Mouse (Mus musculus) left cerebral cortex, postnatal 36 days (tissue): ENCODE measurements around the gene Plcb4. TPM values are rescaled to one million over a fixed set of nuclear protein-coding genes. Genes with fewer than 3 reads are reported as not detected.

Source experiments
- DNase-seq, 2 experiments: peaks; one replicate each; pipeline ENCODE4 v3.0.0; 2021 to 2022; ENCODE audit warnings: low spot score in 2 of 2, mixed read lengths in 1 of 2
- intact Hi-C: fragments of 180-260 bp; cut with DNase I; formaldehyde crosslinking; loops from one replicate; pipeline ENCODE4 v1.15.1; 2025
- total RNA-seq, 2 experiments: library from RNA; stranded (reverse); gene quantifications; 2 replicates each; pipeline ENCODE4 v1.2.3; 2021

The Plcb4 gene
- total RNA-seq = 10 to 100 TPM; 71.0 to 81.6 TPM

DNA sequence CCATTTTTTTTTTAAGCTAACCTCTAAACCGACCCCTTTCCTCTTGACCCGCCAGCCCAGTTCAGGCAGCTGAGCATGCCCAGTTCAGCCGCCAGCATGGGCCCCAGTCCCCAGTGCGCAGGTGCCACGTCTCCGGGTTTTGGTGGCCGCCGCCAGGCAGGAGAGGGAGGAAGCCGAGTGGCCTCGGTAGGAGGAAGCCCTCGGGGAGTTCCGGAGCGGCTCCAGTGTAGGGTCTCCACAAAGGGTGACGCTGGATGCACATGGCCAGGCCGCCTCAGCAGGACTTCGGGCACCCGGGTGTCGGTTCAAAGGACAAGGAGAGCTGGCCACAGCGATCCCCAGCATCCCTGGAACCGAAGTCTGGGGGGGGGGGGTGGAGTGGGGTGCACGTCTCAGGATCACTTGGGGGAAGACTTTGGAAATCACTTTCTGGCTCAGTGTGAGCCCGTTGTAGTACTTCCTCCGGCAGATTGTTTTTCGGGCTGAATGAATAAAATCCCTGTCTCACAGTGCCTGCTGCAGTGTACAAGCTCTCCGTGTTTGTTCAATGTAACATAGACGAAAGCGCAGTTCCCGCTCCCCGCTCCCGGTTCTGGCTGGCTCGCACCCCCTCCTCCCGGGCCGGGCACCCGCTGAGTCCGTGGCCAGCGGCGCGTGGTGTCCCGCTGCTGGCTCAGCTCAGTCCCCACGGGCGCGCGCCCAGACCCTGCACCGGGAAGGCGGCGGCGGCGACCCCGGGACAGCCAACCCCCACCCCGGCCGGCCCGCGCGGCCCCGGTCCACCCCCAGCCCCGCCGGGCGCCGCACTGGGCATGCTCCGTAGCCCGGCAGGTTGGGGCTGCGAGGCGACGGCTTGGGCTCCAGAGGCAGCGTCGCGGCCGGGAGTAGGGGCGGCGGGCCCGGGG lies at the start of gene Plcb4:
TSS of gene Plcb4 (plus strand) at position 526 of the 905 bp plus-strand sequence.
- intact Hi-C loops = loop anchor here (5.0 to 10.0 kb wide), 2 partner anchors 224 to 269 kb away; no protein-coding TSS in a partner anchor
- DNase-seq = peak; percentile 82 to 86

DNA sequence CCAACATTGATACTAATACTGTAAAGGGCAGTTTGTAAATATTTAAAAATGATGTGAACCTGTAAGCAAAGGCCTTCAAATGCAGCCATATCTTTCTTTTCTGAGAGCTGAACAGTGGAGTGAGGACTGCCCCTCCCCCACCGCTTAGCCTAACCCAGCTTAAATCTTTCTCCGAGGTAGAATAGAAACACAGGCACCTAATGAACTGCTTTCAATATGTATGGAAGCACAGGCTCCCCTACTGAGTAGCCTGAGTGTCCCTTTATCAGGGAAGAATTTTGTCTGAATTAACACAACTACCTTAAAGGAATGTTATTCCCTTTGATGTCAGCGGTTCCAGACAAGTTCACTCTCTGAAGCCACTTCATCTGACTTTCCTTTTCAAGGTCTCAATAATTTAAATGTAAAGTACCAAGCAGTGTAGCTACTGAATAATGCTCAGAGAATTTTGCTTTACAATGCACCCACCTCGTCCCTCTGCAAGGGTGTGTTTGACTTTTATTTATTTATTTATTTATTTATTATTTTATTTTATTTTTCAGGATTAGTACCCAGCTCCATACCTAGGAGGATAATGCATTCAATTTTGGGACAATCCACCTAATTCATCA lies 44.1 kb upstream of the Plcb4 start:
- intact Hi-C loops = no loop called here
- DNase-seq = no peak

DNA sequence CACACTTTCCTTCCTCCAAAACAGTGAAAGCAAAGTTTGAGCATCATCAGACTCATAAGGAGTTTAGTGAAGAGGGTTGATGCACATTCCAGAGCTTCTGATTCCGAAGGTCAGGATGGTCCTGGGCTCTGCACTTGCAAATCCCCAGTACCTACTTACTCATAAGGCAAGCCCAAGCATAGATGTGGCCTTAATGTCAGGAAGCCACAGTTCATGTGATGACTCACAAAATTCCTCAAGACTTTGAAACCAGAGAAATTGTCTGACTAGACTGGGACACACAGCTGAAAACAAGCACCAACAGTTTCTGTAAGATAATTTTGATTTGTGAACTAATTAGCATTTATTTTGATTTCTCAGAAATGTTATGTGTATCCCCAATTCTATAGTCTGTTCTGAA lies 42.7 kb upstream of the Plcb4 start:
- DNase-seq = no peak

GRCm38 (mm10) chr2:135618551-135618950 lies 40.3 kb upstream of the Plcb4 start:
- no peak for DNase-seq
- intact Hi-C loops = no loop called here

More for the DNA sequence above, 42.7 kb upstream of the Plcb4 start:
- intact Hi-C loops = no loop called here

DNA sequence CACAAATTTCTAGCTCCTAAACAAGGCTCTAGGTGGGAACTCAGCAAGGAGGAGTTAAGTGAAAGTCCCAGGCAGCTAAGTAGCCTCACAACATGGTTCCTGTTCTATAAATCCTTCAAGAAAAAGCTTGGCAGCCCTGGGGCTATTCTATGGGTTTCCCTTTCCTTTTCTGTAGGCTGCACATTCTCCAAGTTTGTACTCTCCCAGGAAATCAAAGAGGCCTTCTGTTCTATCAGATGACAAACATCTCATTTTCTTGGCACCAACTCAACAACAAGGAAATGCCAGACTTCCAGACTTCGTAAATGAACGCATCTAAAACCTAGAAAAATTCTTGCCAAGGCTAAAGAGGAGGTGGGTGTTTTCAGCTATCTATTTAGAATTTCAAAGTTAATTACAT lies 38.9 kb upstream of the Plcb4 start:
- intact Hi-C loops = no loop called here
- DNase-seq = no peak

GRCm38 (mm10) chr2:135627821-135628220 lies 31.0 kb upstream of the Plcb4 start:
- intact Hi-C loops = no loop called here
- no peak for DNase-seq

- DNase-seq = no peak
- intact Hi-C loops = no loop called here
Observed at GRCm38 (mm10) chr2:135637227-135637626, 21.6 kb upstream of the Plcb4 start.

DNA sequence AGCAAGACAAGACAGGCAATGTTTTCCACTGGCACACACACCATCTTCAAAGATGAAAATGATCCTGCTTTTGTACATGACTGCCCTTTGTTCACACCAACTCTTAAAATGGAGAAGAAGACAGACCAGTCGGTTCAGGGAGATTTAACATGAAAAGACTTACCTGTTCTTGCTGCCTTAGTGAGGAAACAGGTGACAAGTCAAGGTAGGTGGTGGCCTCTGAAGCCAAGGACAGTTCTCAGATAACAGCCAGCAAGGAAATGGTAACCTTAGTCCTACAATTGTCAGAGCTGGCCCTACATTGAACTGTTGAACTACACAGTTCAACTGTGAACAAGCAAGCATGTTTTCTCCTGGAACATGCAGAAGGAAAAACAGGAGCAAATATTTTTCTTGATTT lies 17.8 kb upstream of the Plcb4 start:
- intact Hi-C loops = no loop called here
- no peak for DNase-seq

DNA sequence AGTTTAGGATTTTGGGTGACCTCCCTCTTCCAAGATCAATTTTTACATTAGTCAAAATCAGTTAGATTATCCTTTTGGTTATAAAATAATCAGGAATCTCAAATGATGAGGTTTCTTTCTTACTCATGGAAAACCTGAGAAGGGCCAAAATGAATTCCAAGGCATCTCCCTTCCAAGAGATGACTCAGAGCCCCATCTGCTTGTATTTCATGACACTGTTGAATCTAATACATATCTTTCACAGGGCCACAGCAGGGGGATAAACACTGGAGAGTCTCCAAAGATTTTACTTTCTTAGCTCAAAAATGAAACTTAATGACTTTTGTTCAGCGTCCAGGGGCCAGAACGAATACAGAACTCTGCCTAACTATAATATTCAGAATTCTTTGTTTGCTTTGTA lies 17.2 kb upstream of the Plcb4 start:
- intact Hi-C loops = no loop called here
- no peak for DNase-seq

DNA sequence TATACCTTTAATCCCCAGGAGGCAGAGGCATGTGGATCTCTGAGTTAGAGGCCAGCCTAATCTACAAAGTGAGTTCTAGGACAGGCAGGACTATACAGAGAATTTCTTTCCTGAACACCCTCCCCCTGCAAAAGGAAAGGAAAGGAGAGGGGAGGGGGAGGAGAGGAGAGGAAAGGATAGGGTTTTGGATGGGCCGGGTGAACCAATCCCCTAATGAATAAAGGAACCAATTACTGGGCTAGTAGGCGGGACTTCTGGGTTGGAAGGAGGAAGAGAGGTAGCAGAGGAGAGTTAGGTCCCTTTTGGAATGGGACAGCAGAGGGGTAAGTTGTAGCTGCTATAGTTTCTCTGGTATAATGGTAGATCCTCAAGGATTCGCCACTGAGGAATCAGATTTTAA lies 12.6 kb upstream of the Plcb4 start:
- intact Hi-C loops = no loop called here
- DNase-seq = no peak

DNA sequence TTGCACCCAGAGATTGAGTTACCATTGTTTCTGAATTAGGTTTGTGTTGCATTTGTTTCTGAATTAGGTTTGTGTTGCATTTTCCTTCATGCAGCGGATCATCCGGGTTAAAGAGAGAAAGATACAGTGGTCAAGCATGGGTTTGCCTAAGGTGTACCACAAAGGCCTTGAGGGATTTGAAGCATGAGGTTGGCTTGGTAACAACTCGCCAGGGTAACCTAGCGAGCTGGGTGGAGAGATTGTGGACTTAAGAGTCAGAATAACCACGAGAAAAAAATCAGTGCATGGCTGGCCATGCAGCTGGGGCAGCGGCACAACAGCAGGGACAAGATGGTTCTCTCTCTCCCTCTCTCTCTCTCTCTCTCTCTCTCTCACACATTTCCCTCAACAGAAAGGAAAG lies 12.2 kb upstream of the Plcb4 start:
- intact Hi-C loops = no loop called here
- DNase-seq = no peak

GRCm38 (mm10) chr2:135647985-135648384 lies 10.8 kb upstream of the Plcb4 start:
- DNase-seq = no peak
- intact Hi-C loops = no loop called here

DNA sequence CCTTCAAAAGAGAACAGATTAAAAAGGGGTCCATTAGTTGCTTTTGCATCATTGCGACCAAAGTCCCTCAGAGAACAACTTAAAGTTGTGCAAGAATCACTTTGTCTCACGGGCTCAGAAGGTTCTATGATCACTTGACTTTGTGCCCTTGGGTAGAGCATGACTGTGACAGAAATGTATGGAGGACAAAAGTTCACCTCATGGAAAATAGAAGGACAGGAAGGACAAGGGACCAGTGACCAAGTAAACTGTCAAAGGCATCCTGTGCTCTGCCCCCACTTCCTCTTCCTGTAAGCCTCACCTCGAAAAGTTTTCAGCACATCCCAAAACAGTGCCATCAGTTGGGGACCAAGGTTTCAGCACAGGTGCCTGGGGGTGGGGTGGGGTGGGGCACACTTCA lies 7.9 kb upstream of the Plcb4 start:
- intact Hi-C loops = loop anchor here (10.0 kb wide), 1 partner anchor 216 kb away; no protein-coding TSS in a partner anchor

DNA sequence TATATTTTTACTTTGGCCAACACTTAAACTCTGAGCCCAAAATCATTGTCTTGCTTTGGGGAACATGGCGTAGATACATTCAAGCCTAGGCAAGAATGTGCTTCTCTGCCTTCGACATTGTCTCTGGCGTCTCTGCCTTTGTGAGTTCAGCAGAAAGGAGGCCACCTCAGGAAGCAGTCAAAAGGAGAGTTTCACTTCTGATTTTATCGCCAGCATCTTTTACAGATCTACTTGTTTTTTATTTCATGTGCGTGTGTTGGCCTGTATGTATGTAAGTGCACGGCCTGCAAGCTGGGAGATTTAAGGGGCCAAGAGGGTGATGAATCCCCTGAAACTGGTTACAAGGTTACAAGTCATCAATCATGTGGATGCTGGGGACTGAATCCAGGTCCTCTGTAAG lies 6.8 kb upstream of the Plcb4 start:
- no peak for DNase-seq
- intact Hi-C loops = loop anchor here (10.0 kb wide), 1 partner anchor 217 kb away; no protein-coding TSS in a partner anchor

More for the DNA sequence above, 7.9 kb upstream of the Plcb4 start:
- no peak for DNase-seq

- intact Hi-C loops = loop anchor here (10.0 kb wide), 1 partner anchor 218 kb away; no protein-coding TSS in a partner anchor
Observed at GRCm38 (mm10) chr2:135652451-135652850, 6.4 kb upstream of the Plcb4 start.

GRCm38 (mm10) chr2:135655948-135656347 lies 2.9 kb upstream of the Plcb4 start:
- no peak for DNase-seq
- intact Hi-C loops = loop anchor here (5.0 to 10.0 kb wide), 2 partner anchors 221 to 271 kb away; no protein-coding TSS in a partner anchor

More at GRCm38 (mm10) chr2:135652451-135652850, 6.4 kb upstream of the Plcb4 start:
- DNase-seq = no peak

GRCm38 (mm10) chr2:135656586-135656985 lies 2.2 kb upstream of the Plcb4 start:
- intact Hi-C loops = loop anchor here (5.0 to 10.0 kb wide), 2 partner anchors 222 to 271 kb away; no protein-coding TSS in a partner anchor
- DNase-seq = no peak

DNA sequence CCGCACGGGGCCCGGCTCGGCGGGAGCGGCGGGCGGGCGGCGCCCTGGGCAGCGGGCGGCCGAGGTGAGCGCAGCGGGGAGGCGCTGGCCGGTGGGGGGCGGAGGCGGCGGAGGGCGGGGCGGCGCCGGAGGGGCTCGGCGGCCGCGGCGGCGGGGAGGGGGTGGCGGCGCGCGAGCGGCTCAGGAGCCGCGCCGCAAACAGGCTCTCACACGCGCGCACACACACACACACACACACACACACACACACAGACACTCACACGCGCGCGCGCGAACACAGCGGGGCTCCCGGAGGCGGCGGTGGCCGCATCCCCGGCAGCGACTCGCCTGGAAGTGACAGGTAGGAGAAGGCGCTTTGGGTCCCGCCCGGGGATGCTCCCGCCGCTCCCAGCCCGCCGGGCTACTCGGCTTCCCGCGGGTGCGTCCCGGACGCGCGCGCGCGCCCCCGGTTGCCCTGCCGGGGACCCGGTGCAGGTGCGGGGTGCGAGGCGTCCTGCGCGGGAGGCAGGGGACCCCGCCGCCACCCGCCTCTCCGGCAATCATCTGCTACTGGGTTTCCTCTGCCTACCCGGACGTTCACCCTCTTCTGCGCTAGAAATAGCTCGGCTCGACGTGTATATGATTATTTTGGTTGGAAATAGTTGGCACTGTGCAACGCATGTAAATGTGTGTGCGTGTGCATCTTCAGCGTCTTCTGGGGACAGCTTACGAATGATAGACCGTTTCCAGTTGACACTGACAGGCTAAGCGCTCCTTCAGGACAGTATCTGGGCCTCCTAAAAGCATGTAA lies 775 bp downstream of the Plcb4 start:
- intact Hi-C loops = loop anchor here (5.0 to 10.0 kb wide), 2 partner anchors 225 to 268 kb away; no protein-coding TSS in a partner anchor
- peak; percentile 65 to 67 for DNase-seq

GRCm38 (mm10) chr2:135660816-135661215 lies 2.0 kb downstream of the Plcb4 start:
- DNase-seq = no peak
- intact Hi-C loops = no loop called here

DNA sequence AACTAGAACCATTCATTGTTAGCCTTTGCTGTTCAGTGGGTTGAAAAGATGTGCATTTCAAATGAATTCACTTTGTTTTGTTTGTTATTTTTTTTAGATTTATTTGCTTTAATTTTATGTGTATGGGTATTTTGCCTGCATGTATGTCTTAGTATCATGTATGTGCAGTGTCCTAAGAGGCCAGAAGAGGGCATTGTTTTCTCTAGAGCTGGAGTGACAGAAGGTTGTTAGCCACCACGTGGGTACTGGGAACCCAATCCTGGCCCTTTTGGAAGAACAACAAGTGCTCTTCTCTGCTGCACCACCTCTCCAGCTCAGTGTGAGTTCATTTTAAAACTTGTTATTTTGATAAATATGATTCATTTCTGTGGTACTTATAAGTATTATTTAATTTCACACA lies 5.0 kb downstream of the Plcb4 start:
- DNase-seq = no peak
- intact Hi-C loops = no loop called here
